Mouse (Mus musculus) cerebellum, postnatal 25 days (tissue): ENCODE measurements around the gene Olfr395.
"Not testable (repeated sequence)": the region's sequence is repeated elsewhere in the genome, so short reads cannot be mapped to it uniquely, and the experiment has no call there.

Experiments
- DNase-seq, 2 experiments: peaks; one replicate each; pipeline ENCODE4 v3.0.0; 2021; ENCODE audit warnings: mixed read lengths in 2 of 2

Gene Olfr395

DNA sequence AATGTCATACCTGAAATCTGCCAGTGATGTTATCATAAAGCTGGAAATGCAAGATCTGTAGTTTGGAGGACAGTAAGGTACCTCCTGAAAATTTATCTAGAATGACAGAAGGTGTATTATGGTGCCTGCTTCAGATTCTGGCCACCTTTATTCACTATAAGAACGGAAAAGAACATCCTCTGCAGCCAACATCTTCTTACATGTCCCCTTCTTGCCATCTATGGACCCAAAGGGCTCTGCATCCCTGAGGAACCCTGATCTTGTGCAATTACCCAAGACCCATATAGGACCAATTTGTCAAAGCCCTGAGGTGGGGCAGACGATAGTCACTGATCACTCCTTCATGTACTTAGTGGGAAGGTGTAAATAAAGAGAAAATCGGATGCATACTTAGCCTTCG, at the start of gene Olfr395:
Gene Olfr395, minus strand, starts transcription at position 101 of the 400 bp plus-strand sequence.
- not testable (repeated sequence) for DNase-seq

- no peak for DNase-seq
Measured at GRCm38 (mm10) chr11:73936377-73936776, 27.3 kb upstream of the Olfr395 start, which contains the start of gene Olfr23. Gene Olfr23, plus strand, starts transcription at chr11:73936677.

DNA sequence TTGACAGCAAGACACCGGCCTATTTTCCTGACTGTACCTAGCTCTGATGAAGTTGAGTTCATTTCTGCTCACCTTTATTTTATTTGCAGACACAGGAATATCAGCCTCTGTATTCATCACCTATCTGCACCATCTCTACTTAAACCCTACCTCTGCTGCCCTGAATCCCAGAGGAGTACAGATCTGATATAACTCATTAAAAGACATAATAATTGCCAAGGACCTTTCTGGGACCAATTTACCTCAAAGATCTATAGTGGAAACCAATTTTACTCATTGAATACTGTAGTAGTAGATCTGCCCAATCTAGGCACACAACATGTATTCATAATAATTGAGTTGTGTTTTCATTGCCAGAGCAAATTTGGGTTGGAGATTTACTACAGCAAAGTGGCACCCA, 18.4 kb downstream of the Olfr395 start, which contains the start of gene Olfr394:
Gene Olfr394, minus strand, starts transcription at position 101 of the 400 bp plus-strand sequence.
- no peak for DNase-seq
